Mouse (Mus musculus) heart, embryonic 13.5 days (tissue): ENCODE results near the gene Ccdc13. TPM values are rescaled to one million over a fixed set of nuclear protein-coding genes. Genes with fewer than 3 reads are reported as not detected.

Experiments
- ATAC-seq: fragments of 200-750 bp; cut with Nextera tagmentation; 2 replicates; pipeline ENCODE4 v1.8.0; 2017; ENCODE audit warnings: moderate TSS enrichment; ENCODE audit not compliant: insufficient number of reproducible peaks, low FRiP score, low TSS enrichment; ENCODE audit errors: extremely low read depth
- H3K27ac ChIP-seq: fragments of 300-500 bp; sonication (generic); replicated peaks from 2 replicates; pipeline ENCODE4 v1.5.1; 2015; ENCODE audit warnings: moderate library complexity, mild to moderate bottlenecking, inconsistent platforms
- H3K27me3 ChIP-seq: fragments of 300-500 bp; sonication (generic); replicated peaks from 2 replicates; pipeline ENCODE4 v1.6.1; 2015; ENCODE audit warnings: mild to moderate bottlenecking, inconsistent platforms
- H3K36me3 ChIP-seq: fragments of 300-500 bp; sonication (generic); 2 replicates; pipeline ENCODE4 v1.6.1; 2015; ENCODE audit warnings: mild to moderate bottlenecking, inconsistent platforms
- H3K4me1 ChIP-seq: fragments of 300-500 bp; sonication (generic); 2 replicates; pipeline ENCODE4 v1.6.1; 2015; ENCODE audit warnings: inconsistent platforms
- H3K4me2 ChIP-seq: fragments of 300-500 bp; sonication (generic); 2 replicates; pipeline ENCODE4 v1.6.1; 2015; ENCODE audit warnings: inconsistent platforms, mild to moderate bottlenecking, moderate library complexity
- H3K4me3 ChIP-seq: fragments of 300-500 bp; sonication (generic); 2 replicates; pipeline ENCODE4 v1.5.1; 2015; ENCODE audit warnings: moderate library complexity, mild to moderate bottlenecking, inconsistent platforms
- H3K9ac ChIP-seq: fragments of 300-500 bp; sonication (generic); 2 replicates; pipeline ENCODE4 v1.6.1; 2015; ENCODE audit warnings: inconsistent platforms, mild to moderate bottlenecking, moderate library complexity
- H3K9me3 ChIP-seq: fragments of 300-500 bp; sonication (generic); 2 replicates; pipeline ENCODE4 v1.6.1; 2016; ENCODE audit warnings: inconsistent platforms
- WGBS: fragments of 180-500 bp; shearing (Covaris S2); methylation state at CpG from one replicate; pipeline ENCODE4 v1.1.7; 2015; ENCODE audit warnings: mixed read lengths; 5-methylcytosine and 5-hydroxymethylcytosine counted together
- polyA plus RNA-seq: library from polyadenylated mRNA; unstranded; fragments of >200 nt; fragmentation: Nextera tagmentation; extraction: Ambion mirVana; gene quantifications from 2 replicates; pipeline ENCODE4 v1.2.1, GENCODE M21; 2015

The Ccdc13 gene
- polyA plus RNA-seq, 1 experiment from 2014 or later, result not detected

- H3K36me3 ChIP-seq, result peaks cover 74% of the 10 kb centered on the region
- H3K4me3 ChIP-seq, result no peak overlapping the region
- H3K9me3 ChIP-seq, result no peaks in the 10 kb centered on the region
- H3K4me2 ChIP-seq, result no peak overlapping the region
- H3K27ac ChIP-seq, result no peak overlapping the region
- ATAC-seq, result no peak
- H3K27me3 ChIP-seq, result no peaks in the 10 kb centered on the region
- 88% methylated on average over 16 of the region's 16 CpGs for WGBS
- H3K4me1 ChIP-seq, result peaks cover 21% of the 10 kb centered on the region
- no peak overlapping the region for H3K9ac ChIP-seq
Observed at GRCm38 (mm10) chr9:121765166-121765855, 74.0 kb downstream of the Ccdc13 start.

GRCm38 (mm10) chr9:121763716-121764115 lies 75.5 kb downstream of the Ccdc13 start:
- Histone ChIP-seq H3K9me3 (no peaks in the 10 kb centered on the region), H3K4me3 (no peak overlapping the region), H3K36me3 (peaks cover 69% of the 10 kb centered on the region), H3K27me3 (no peaks in the 10 kb centered on the region), H3K27ac (no peak overlapping the region), H3K4me2 (no peak overlapping the region), H3K9ac (no peak overlapping the region), H3K4me1 (peaks cover 26% of the 10 kb centered on the region)
- no peak for ATAC-seq
- 84% methylated on average over 19 of the region's 19 CpGs for WGBS

GRCm38 (mm10) chr9:121762761-121763160 lies 76.5 kb downstream of the Ccdc13 start:
- Histone ChIP-seq H3K4me2 (no peak overlapping the region), H3K27ac (no peak overlapping the region), H3K36me3 (peaks cover 59% of the 10 kb centered on the region), H3K27me3 (no peaks in the 10 kb centered on the region), H3K9me3 (no peaks in the 10 kb centered on the region), H3K4me3 (no peak overlapping the region), H3K4me1 (peaks cover 35% of the 10 kb centered on the region), H3K9ac (no peak overlapping the region)
- no peak for ATAC-seq
- 83% methylated on average over 25 of the region's 25 CpGs for WGBS

GRCm38 (mm10) chr9:121762248-121762647 lies 77.0 kb downstream of the Ccdc13 start:
- H3K27ac ChIP-seq, result no peak overlapping the region
- H3K4me1 ChIP-seq, result peaks cover 39% of the 10 kb centered on the region
- H3K9ac ChIP-seq, result peak overlapping the region; percentile 40
- no peak for ATAC-seq
- peaks cover 54% of the 10 kb centered on the region for H3K36me3 ChIP-seq
- 77% methylated on average over 10 of the region's 10 CpGs for WGBS
- H3K9me3 ChIP-seq, result no peaks in the 10 kb centered on the region
- H3K4me2 ChIP-seq, result no peak overlapping the region
- no peaks in the 10 kb centered on the region for H3K27me3 ChIP-seq
- no peak overlapping the region for H3K4me3 ChIP-seq

- Histone ChIP-seq H3K27ac (no peak overlapping the region), H3K4me3 (no peak overlapping the region), H3K27me3 (no peaks in the 10 kb centered on the region), H3K9me3 (no peaks in the 10 kb centered on the region), H3K9ac (peak overlapping the region; percentile 98), H3K4me2 (no peak overlapping the region; the same call in 1 of the 2 replicates), H3K36me3 (peaks cover 53% of the 10 kb centered on the region), H3K4me1 (peaks cover 42% of the 10 kb centered on the region)
- WGBS, result 65% methylated on average over 8 of the region's 8 CpGs
- no peak for ATAC-seq
Observed at GRCm38 (mm10) chr9:121761787-121762186, 77.5 kb downstream of the Ccdc13 start.

GRCm38 (mm10) chr9:121761091-121761665 lies 78.1 kb downstream of the Ccdc13 start:
- WGBS, result 59% methylated on average over 10 of the region's 10 CpGs
- ATAC-seq, result no peak
- Histone ChIP-seq H3K27ac (peak overlapping the region; percentile 95), H3K4me2 (peak overlapping the region; percentile 93), H3K9me3 (no peaks in the 10 kb centered on the region), H3K36me3 (peaks cover 51% of the 10 kb centered on the region), H3K9ac (peak overlapping the region; percentile 98), H3K4me1 (peaks cover 43% of the 10 kb centered on the region), H3K4me3 (peak overlapping the region; percentile 89), H3K27me3 (no peaks in the 10 kb centered on the region)

GRCm38 (mm10) chr9:121760271-121761090 lies 78.8 kb downstream of the Ccdc13 start:
- Histone ChIP-seq H3K9me3 (no peaks in the 10 kb centered on the region), H3K4me3 (peak overlapping the region; percentile 89), H3K36me3 (peaks cover 51% of the 10 kb centered on the region), H3K4me2 (peak overlapping the region; percentile 93), H3K9ac (peak overlapping the region; percentile 98), H3K27ac (peak overlapping the region; percentile 95), H3K4me1 (peaks cover 43% of the 10 kb centered on the region), H3K27me3 (no peaks in the 10 kb centered on the region)
- 1% methylated on average over 42 of the region's 43 CpGs for WGBS
- ATAC-seq, result peak; percentile 62

GRCm38 (mm10) chr9:121759091-121760081 lies 79.9 kb downstream of the Ccdc13 start, which contains the start of gene Zfp651:
Zfp651 (plus strand) TSS chr9:121759330.
- Histone ChIP-seq H3K4me3 (peak within 1 kb of the TSS; percentile 89), H3K36me3 (peaks cover 51% of the 10 kb centered on the region), H3K27me3 (no peaks in the 10 kb centered on the region), H3K9ac (peak within 1 kb of the TSS; percentile 98), H3K9me3 (no peaks in the 10 kb centered on the region), H3K4me2 (peak within 1 kb of the TSS; percentile 93), H3K27ac (peak within 1 kb of the TSS; percentile 95), H3K4me1 (peaks cover 43% of the 10 kb centered on the region)
- WGBS, result under 1% methylated on average over 90 of the region's 97 CpGs
- ATAC-seq, result peak; percentile 52

GRCm38 (mm10) chr9:121757835-121758814 lies 81.1 kb downstream of the Ccdc13 start:
- no peaks in the 10 kb centered on the region for H3K9me3 ChIP-seq
- peak overlapping the region; percentile 89 for H3K4me3 ChIP-seq
- no peak for ATAC-seq
- peaks cover 51% of the 10 kb centered on the region for H3K36me3 ChIP-seq
- H3K9ac ChIP-seq, result peak overlapping the region; percentile 98
- H3K27me3 ChIP-seq, result no peaks in the 10 kb centered on the region
- peak overlapping the region; percentile 93 for H3K4me2 ChIP-seq
- H3K4me1 ChIP-seq, result peaks cover 43% of the 10 kb centered on the region
- peak overlapping the region; percentile 95 for H3K27ac ChIP-seq
- WGBS, result 51% methylated on average over 10 of the region's 10 CpGs

GRCm38 (mm10) chr9:121757432-121757831 lies 81.8 kb downstream of the Ccdc13 start:
- no peaks in the 10 kb centered on the region for H3K9me3 ChIP-seq
- no peaks in the 10 kb centered on the region for H3K27me3 ChIP-seq
- H3K4me2 ChIP-seq, result no peak overlapping the region
- peaks cover 50% of the 10 kb centered on the region for H3K36me3 ChIP-seq
- no peak for ATAC-seq
- no peak overlapping the region for H3K27ac ChIP-seq
- 66% methylated on average over 3 of the region's 3 CpGs for WGBS
- H3K9ac ChIP-seq, result no peak overlapping the region
- H3K4me3 ChIP-seq, result no peak overlapping the region
- H3K4me1 ChIP-seq, result peaks cover 43% of the 10 kb centered on the region
